Mouse (Mus musculus): ENCODE data around the gene Tbx19.

DNA sequence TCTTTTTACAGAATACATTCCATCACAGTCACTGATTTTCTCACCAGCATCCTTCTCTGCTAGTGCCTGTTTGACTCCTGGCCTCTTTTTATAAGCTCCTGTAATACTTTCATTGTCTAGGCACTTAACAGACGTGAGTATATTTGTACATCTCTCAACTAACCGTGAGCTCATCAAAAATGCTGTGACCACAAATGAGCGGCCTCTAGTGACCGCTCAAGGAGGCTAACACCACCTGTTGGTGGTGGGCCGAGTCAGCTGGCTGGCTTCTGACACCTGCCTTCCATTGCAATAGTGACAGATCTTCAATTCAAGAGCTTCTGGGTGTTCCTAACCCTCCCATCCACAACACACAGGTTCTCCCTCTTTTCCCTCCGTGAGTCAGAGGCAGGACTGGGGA, 22.8 kb upstream of the Tbx19 start:
- TF ChIP-seq CTCF (IDR thresholded peaks at IDR 0.05; ENCODE audit: extremely low read depth, insufficient read length, insufficient replicate concordance, low read depth, low read length), result no peak
- no peak for TF ChIP-seq POLR2A (IDR thresholded peaks at IDR 0.05; ENCODE audit: low read depth, low read length)

All from small intestine, adult 2 months (tissue).